Mouse (Mus musculus) urinary bladder, adult 2 months (tissue): ENCODE measurements around the gene Nectin2. TPM values are rescaled to one million over a fixed set of nuclear protein-coding genes. Genes with fewer than 3 reads are reported as not detected.
"Not testable (repeated sequence)": the region's sequence is repeated elsewhere in the genome, so short reads cannot be mapped to it uniquely, and the experiment has no call there.

Experiments used
- DNase-seq: peaks from one replicate; pipeline ENCODE4 v3.0.0; 2022; ENCODE audit warnings: low spot score
- polyA plus RNA-seq: library from polyadenylated mRNA; depleted of rRNA; stranded (reverse); fragments of >200 nt; gene quantifications from 2 replicates; pipeline ENCODE4 v1.2.3, GENCODE M21; 2012

The Nectin2 gene
- polyA plus RNA-seq, 1 experiment = 37.9 TPM

GRCm38 (mm10) chr7:19688611-19689010 is 61.7 kb downstream of the Nectin2 start:
- no peak for DNase-seq

GRCm38 (mm10) chr7:19688101-19688500 is 62.2 kb downstream of the Nectin2 start:
- DNase-seq = no peak

GRCm38 (mm10) chr7:19686927-19687583 is 63.2 kb downstream of the Nectin2 start:
- not testable (repeated sequence) for DNase-seq

GRCm38 (mm10) chr7:19686521-19686920 is 63.8 kb downstream of the Nectin2 start:
- DNase-seq = no peak

GRCm38 (mm10) chr7:19685374-19685773 is 64.9 kb downstream of the Nectin2 start:
- no peak for DNase-seq

GRCm38 (mm10) chr7:19683771-19684201 is 66.5 kb downstream of the Nectin2 start:
- no peak for DNase-seq

GRCm38 (mm10) chr7:19682979-19683378 is 67.3 kb downstream of the Nectin2 start:
- no peak for DNase-seq

GRCm38 (mm10) chr7:19681202-19681694 is 69.0 kb downstream of the Nectin2 start, which contains the start of the genes Gm44805 and Apoc4:
TSS of gene Gm44805 (minus strand) at chr7:19681423.
TSS of gene Apoc4 (minus strand) at chr7:19681479.
- no peak for DNase-seq

GRCm38 (mm10) chr7:19680702-19681101 is 69.6 kb downstream of the Nectin2 start:
- no peak for DNase-seq

GRCm38 (mm10) chr7:19678901-19679300 is 71.4 kb downstream of the Nectin2 start:
- no peak for DNase-seq

- DNase-seq = no peak
Measured at GRCm38 (mm10) chr7:19677872-19678271, 72.4 kb downstream of the Nectin2 start, which contains the start of gene Apoc2. TSS of gene Apoc2 (minus strand) at chr7:19677941.

- DNase-seq = no peak
Measured at GRCm38 (mm10) chr7:19676662-19677061, 73.6 kb downstream of the Nectin2 start.

- DNase-seq = no peak
Measured at GRCm38 (mm10) chr7:19675824-19676223, 74.5 kb downstream of the Nectin2 start.

GRCm38 (mm10) chr7:19673083-19673699 is 77.1 kb downstream of the Nectin2 start:
- no peak for DNase-seq

- DNase-seq = no peak
Measured at GRCm38 (mm10) chr7:19671511-19671910, 78.8 kb downstream of the Nectin2 start.

GRCm38 (mm10) chr7:19668947-19669721 is 81.1 kb downstream of the Nectin2 start:
- peak; percentile 65 for DNase-seq

GRCm38 (mm10) chr7:19667434-19667833 is 82.8 kb downstream of the Nectin2 start:
- no peak for DNase-seq

- no peak for DNase-seq
Measured at GRCm38 (mm10) chr7:19666750-19667149, 83.5 kb downstream of the Nectin2 start.
